Mouse (Mus musculus) E14TG2a.4 (cell line): ENCODE measurements around the gene Deup1.
A peak's percentile ranks its signal among the peaks of the same experiment; 100 is the strongest.

Source experiments
- H3K27me3 ChIP-seq: 2 replicates; pipeline ENCODE4 v1.6.1; 2014; ENCODE audit warnings: low read length, control low read depth; ENCODE audit not compliant: insufficient read depth
- H3K36me3 ChIP-seq: 2 replicates; pipeline ENCODE4 v1.6.1; 2014; ENCODE audit warnings: low read length, control low read depth; ENCODE audit not compliant: insufficient read depth
- H3K4me1 ChIP-seq: replicated peaks from 2 replicates; pipeline ENCODE4 v1.6.1; 2014; ENCODE audit warnings: low read depth, low read length, control low read depth
- H3K4me3 ChIP-seq: replicated peaks from 2 replicates; pipeline ENCODE4 v1.5.1; 2014; ENCODE audit warnings: mild to moderate bottlenecking, low read length
- H3K9me3 ChIP-seq: 2 replicates; pipeline ENCODE4 v1.6.1; 2014; ENCODE audit warnings: low read length, control low read depth
- CTCF ChIP-seq: conservative IDR thresholded peaks from 2 replicates; pipeline ENCODE4 v1.5.1; 2014; ENCODE audit warnings: low read length
- NANOG ChIP-seq: IDR thresholded peaks from 2 replicates; pipeline ENCODE4 v1.6.1; 2014; ENCODE audit warnings: borderline replicate concordance, low read length, mixed read lengths
- POU5F1 ChIP-seq: IDR thresholded peaks from 2 replicates; pipeline ENCODE4 v1.6.1; 2014; ENCODE audit warnings: low read length, borderline replicate concordance

The Deup1 gene

DNA sequence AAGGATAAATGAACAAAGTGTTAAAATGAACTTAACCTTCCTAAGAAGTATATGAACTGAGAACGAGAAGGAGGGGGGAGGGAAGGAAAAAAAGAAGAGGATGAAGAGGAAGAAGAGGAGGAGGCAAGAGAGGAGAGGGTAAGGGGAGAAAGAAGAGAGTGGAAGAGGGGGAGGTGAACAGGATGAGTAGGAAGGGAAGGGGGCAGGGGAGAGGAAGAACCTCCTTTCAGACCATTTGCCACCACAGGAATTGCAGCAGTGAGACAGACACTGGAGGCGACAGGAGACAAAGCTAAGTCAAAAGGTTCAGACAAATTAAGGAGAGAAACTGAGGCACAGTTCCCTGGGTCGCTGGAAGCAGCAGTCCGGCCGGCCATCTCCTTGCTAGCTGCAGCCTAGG is 349 bp downstream of the Deup1 start:
- TF ChIP-seq NANOG (no peak), CTCF (no peak), POU5F1 (no peak)
- H3K9me3 ChIP-seq, result no peaks in the 10 kb centered on the region
- H3K4me3 ChIP-seq, result peak overlapping the region; percentile 60
- peaks cover 18% of the 10 kb centered on the region for H3K27me3 ChIP-seq
- H3K36me3 ChIP-seq, result no peaks in the 10 kb centered on the region
- H3K4me1 ChIP-seq, result peaks cover 14% of the 10 kb centered on the region

DNA sequence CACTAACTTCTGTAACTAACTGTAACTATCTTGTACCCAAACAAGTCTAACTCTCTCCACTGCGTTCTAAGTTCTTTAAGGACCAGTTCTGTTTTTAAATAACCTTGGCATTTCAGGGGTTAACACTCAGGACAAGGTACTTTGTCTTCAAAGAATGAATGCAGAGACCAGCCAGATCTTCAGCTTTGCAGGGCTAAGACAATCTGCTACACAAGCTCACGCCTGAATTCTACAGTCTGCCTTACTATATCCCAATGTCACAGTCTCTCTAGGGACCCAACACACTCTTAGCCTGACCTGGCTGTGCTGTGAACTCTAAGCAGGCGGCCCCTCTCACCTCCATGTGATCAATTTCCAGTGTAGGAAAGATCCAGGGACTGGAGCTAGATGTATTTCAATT is 3.0 kb downstream of the Deup1 start:
- TF ChIP-seq CTCF, result no peak
- Histone ChIP-seq H3K4me3 (no peak overlapping the region), H3K9me3 (no peaks in the 10 kb centered on the region), H3K27me3 (peaks cover 18% of the 10 kb centered on the region), H3K36me3 (no peaks in the 10 kb centered on the region), H3K4me1 (peaks cover 14% of the 10 kb centered on the region)

DNA sequence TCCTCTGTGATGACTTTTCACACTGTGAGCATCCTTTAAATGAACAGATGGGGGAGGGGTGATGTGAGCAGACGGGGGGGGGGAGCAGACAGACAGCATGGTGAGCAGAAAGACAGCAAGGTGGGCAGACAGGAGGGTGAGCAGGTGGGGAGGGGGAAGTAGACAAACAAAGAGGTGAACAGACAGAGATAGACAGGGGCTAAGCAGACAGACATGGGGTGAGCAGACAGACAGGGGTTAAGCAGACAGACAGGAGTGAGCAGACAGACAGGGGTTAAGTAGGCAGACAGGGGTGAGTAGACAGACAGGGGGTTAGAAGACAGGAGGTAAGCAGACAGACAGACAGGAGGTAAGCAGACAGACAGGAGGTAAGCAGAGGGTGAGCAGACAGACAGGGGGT is 8.0 kb downstream of the Deup1 start:
- H3K4me1 ChIP-seq, result no peaks in the 10 kb centered on the region
- H3K36me3 ChIP-seq, result no peaks in the 10 kb centered on the region
- no peak overlapping the region for H3K4me3 ChIP-seq
- no peak for TF ChIP-seq CTCF
- no peak for TF ChIP-seq NANOG
- no peak for TF ChIP-seq POU5F1
- no peaks in the 10 kb centered on the region for H3K9me3 ChIP-seq
- H3K27me3 ChIP-seq, result 0 out of 2 replicates have a peak, but pooled peaks cover 2% of the 10 kb centered on the region

DNA sequence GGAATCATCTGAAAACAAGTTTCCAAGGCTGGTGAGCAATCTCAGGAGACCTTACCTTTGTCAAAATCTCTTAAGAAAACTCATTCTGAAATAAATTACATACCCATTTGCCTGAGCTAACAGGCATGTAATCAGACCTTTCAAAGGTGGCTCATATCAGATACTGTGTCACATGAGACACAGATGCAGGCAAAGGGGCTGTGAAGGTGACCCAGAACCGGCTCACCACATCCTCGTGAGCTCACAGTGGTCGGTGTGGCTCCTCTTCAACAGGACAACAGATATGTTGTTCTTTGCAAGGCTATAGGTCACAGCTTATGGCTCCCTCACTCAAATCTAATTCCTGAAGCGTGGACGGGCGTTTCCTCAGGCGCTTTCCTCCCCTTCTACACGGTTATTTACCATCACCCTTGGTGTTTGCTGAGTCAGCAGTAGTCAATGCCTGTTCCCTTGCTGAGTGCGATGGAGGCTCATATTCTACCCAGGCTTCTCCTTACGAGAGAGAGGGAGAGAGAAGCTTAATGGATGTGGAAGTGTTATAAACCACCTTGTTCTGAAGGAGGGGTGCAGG is 8.6 kb downstream of the Deup1 start:
- TF ChIP-seq POU5F1 (no peak), CTCF (no peak), NANOG (no peak)
- Histone ChIP-seq H3K36me3 (no peaks in the 10 kb centered on the region), H3K27me3 (0 out of 2 replicates have a peak, but pooled peaks cover 2% of the 10 kb centered on the region), H3K4me1 (no peaks in the 10 kb centered on the region), H3K9me3 (no peaks in the 10 kb centered on the region), H3K4me3 (no peak overlapping the region)

DNA sequence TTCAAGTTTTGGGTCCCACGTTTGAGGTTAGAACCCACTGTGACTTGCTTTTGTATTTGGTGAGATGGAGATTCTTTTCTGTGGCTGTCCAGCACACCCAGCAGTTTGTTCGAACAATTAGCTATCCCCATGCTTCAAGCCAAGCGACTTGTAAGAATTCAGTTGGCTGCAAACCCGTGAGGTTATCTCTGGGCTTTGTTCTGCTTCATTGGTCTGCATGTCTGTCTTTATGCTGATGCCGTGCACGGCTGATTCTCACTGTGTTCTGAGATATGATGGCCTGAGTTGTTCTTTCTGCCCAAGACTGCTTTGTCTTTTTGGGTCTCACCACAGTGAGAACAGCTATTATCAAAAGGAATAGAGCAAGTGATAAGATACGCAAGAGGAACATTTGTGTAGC is 10.7 kb downstream of the Deup1 start:
- TF ChIP-seq NANOG (no peak), CTCF (no peak), POU5F1 (no peak)
- H3K27me3 ChIP-seq, result 0 out of 2 replicates have a peak, but pooled peaks cover 2% of the 10 kb centered on the region
- H3K9me3 ChIP-seq, result no peaks in the 10 kb centered on the region
- no peaks in the 10 kb centered on the region for H3K4me1 ChIP-seq
- no peaks in the 10 kb centered on the region for H3K36me3 ChIP-seq
- no peak overlapping the region for H3K4me3 ChIP-seq

DNA sequence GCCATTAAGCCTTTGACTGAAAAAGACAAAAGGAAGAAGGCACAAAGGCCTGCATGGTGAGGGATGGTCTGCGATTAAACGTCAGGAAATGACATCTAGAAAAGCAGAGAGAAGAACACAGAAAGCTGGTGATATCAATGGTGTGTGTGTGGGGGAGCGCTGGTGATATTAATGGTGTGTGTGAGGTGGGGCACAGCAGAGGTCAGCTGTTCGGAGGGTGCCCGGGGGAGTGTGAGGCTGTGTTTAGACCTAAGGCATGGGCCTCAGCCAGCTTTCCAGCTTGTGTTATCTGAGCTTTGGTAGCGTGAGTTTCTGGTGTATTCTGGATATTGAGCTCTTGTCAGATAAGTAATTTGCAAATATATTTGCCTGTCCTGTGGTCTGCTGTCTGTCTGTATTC is 11.3 kb downstream of the Deup1 start:
- Histone ChIP-seq H3K27me3 (0 out of 2 replicates have a peak, but pooled peaks cover 2% of the 10 kb centered on the region), H3K36me3 (no peaks in the 10 kb centered on the region), H3K9me3 (no peaks in the 10 kb centered on the region), H3K4me1 (no peaks in the 10 kb centered on the region), H3K4me3 (no peak overlapping the region)
- no peak for TF ChIP-seq NANOG
- no peak for TF ChIP-seq POU5F1
- TF ChIP-seq CTCF, result no peak

DNA sequence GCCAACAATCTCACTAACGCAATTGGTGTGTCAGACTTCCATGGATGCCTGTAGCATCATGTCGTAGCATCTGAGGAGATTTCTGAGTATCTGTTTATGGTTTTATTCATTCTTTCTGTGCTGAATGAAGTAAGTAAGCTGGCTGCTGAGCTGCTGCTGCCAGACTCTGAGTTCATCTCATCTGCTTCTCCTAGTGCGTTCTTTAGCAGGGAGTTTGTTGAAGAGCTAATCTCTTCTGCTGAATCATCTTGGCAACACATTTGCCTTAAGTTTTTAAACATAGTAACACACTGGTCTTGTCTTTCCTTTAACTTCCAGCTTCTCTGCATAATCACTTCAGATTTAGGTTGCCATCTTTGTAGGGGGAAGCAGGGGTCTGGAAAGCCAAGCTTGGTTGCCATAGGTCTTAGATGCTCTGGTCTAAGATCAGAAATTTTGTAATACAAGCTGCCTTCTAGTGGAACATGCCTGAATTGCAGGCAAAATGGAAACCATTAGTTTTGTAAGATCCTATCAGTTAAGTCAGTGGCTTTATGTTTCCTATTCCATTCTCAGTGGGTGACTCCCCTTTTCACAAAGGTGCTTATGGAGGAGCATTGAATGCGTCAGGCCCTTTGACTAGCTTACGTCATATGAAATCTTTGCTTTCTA is 18.3 kb downstream of the Deup1 start:
- no peak overlapping the region for H3K4me3 ChIP-seq
- H3K27me3 ChIP-seq, result no peaks in the 10 kb centered on the region
- TF ChIP-seq POU5F1 (no peak), CTCF (peak; percentile 55), NANOG (no peak)
- no peaks in the 10 kb centered on the region for H3K36me3 ChIP-seq
- H3K9me3 ChIP-seq, result peaks cover 4% of the 10 kb centered on the region; the same call in 1 of the 2 replicates
- H3K4me1 ChIP-seq, result 0 out of 2 replicates have a peak, but pooled peaks cover 5% of the 10 kb centered on the region

DNA sequence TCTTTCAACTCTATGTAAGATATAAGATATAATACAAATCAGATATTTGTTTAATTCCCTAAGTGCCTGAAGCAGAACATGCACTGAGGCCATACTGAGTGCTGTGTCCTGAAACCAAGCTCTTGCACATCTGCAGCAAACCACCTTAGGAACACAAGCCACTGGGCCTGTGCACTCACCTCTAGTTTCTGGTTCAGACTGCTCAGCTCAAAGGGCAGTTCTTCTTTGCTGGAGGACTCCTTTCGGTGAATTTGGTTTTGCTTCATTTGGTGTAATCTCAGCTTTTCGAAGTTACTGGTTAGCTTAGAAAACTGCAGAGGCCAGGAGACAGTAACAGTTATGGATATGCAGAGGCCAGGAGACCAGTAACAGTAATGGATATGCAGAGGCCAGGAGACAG is 20.1 kb downstream of the Deup1 start:
- H3K9me3 ChIP-seq, result peaks cover 4% of the 10 kb centered on the region; the same call in 1 of the 2 replicates
- H3K4me3 ChIP-seq, result no peak overlapping the region
- no peak for TF ChIP-seq CTCF
- no peaks in the 10 kb centered on the region for H3K27me3 ChIP-seq
- H3K36me3 ChIP-seq, result no peaks in the 10 kb centered on the region
- 0 out of 2 replicates have a peak, but pooled peaks cover 5% of the 10 kb centered on the region for H3K4me1 ChIP-seq

DNA sequence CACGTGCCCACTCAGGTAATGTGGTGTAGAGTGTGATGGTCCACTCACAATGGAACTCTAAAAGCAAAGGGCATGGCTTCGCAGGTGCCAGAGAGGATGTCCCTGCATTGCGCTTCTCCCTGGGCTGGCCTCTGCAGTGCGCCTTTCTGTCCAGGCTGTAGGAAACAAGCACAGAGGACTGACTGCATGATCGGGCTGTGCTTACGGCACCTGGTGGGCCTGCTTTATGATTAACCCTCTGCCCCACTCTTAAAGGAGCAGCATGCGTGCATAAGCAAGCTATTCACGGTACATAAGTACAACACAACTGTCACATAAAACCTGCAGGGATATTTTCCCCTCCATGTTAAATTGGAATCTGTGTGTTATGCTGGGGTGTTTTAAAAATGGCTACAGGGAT is 24.6 kb downstream of the Deup1 start:
- Histone ChIP-seq H3K9me3 (no peaks in the 10 kb centered on the region), H3K4me1 (peaks cover 16% of the 10 kb centered on the region; the same call in 1 of the 2 replicates), H3K27me3 (no peaks in the 10 kb centered on the region), H3K4me3 (no peak overlapping the region), H3K36me3 (no peaks in the 10 kb centered on the region)
- TF ChIP-seq NANOG (no peak), POU5F1 (no peak), CTCF (no peak)
